Mouse (Mus musculus): ENCODE measurements around the gene Ifnl3.
"Not testable (repeated sequence)": the region's sequence is repeated elsewhere in the genome, so short reads cannot be mapped to it uniquely, and the experiment has no call there.

Ifnl3 gene

GRCm38 (mm10) chr7:28522536-28522935 lies at the start of gene Ifnl3:
Gene Ifnl3, plus strand, starts transcription at chr7:28522836.
- not testable (repeated sequence) for DNase-seq (ENCODE audit: low spot score in 2 of 2)

- no peak for DNase-seq (ENCODE audit: low spot score in 2 of 2)
Measured at GRCm38 (mm10) chr7:28476191-28476590, 46.4 kb upstream of the Ifnl3 start.

- no peak for DNase-seq (ENCODE audit: low spot score in 2 of 2)
Measured at GRCm38 (mm10) chr7:28477363-28477762, 45.3 kb upstream of the Ifnl3 start.

- no peak for DNase-seq (ENCODE audit: low spot score in 2 of 2)
Measured at GRCm38 (mm10) chr7:28478854-28479253, 43.8 kb upstream of the Ifnl3 start.

- no peak for DNase-seq (ENCODE audit: low spot score in 2 of 2)
Measured at GRCm38 (mm10) chr7:28482854-28483253, 39.8 kb upstream of the Ifnl3 start.

GRCm38 (mm10) chr7:28484192-28484591 lies 38.4 kb upstream of the Ifnl3 start:
- no peak for DNase-seq (ENCODE audit: low spot score in 2 of 2)

- DNase-seq (ENCODE audit: low spot score in 2 of 2), result peak in 1 of 2 experiments; percentile 26
Measured at GRCm38 (mm10) chr7:28488030-28488491, 34.6 kb upstream of the Ifnl3 start.

- peak; percentile 47 to 66 for DNase-seq (ENCODE audit: low spot score in 2 of 2)
Measured at GRCm38 (mm10) chr7:28490410-28490809, 32.2 kb upstream of the Ifnl3 start.

- no peak for DNase-seq (ENCODE audit: low spot score in 2 of 2)
Measured at GRCm38 (mm10) chr7:28490903-28491302, 31.7 kb upstream of the Ifnl3 start.

GRCm38 (mm10) chr7:28492310-28492709 lies 30.3 kb upstream of the Ifnl3 start:
- DNase-seq (ENCODE audit: low spot score in 2 of 2), result no peak

- no peak for DNase-seq (ENCODE audit: low spot score in 2 of 2)
Measured at GRCm38 (mm10) chr7:28495426-28495825, 27.2 kb upstream of the Ifnl3 start.

GRCm38 (mm10) chr7:28505585-28505984 lies 17.1 kb upstream of the Ifnl3 start:
- no peak for DNase-seq (ENCODE audit: low spot score in 2 of 2)

GRCm38 (mm10) chr7:28509121-28509520 lies 13.5 kb upstream of the Ifnl3 start:
- not testable (repeated sequence) for DNase-seq (ENCODE audit: low spot score in 2 of 2)

- DNase-seq (ENCODE audit: low spot score in 2 of 2), result not testable (repeated sequence)
Measured at GRCm38 (mm10) chr7:28510405-28510974, 12.1 kb upstream of the Ifnl3 start, which contains the start of gene Ifnl2. Gene Ifnl2, minus strand, starts transcription at chr7:28510455.

GRCm38 (mm10) chr7:28511441-28511840 lies 11.2 kb upstream of the Ifnl3 start:
- no peak for DNase-seq (ENCODE audit: low spot score in 2 of 2)

GRCm38 (mm10) chr7:28527922-28528719 lies 5.5 kb downstream of the Ifnl3 start:
- peak; percentile 61 to 79 for DNase-seq (ENCODE audit: low spot score in 2 of 2)

- DNase-seq (ENCODE audit: low spot score in 2 of 2), result no peak
Measured at GRCm38 (mm10) chr7:28532005-28532404, 9.4 kb downstream of the Ifnl3 start.

GRCm38 (mm10) chr7:28538886-28539285 lies 16.2 kb downstream of the Ifnl3 start:
- DNase-seq (ENCODE audit: low spot score in 2 of 2), result not testable (repeated sequence)

GRCm38 (mm10) chr7:28540526-28540925 lies 17.9 kb downstream of the Ifnl3 start, which contains the start of gene Sycn:
Gene Sycn, plus strand, starts transcription at chr7:28540885.
- no peak for DNase-seq (ENCODE audit: low spot score in 2 of 2)

GRCm38 (mm10) chr7:28544051-28544601 lies 21.5 kb downstream of the Ifnl3 start:
- no peak for DNase-seq (ENCODE audit: low spot score in 2 of 2)

GRCm38 (mm10) chr7:28545048-28545890 lies 22.6 kb downstream of the Ifnl3 start:
- no peak for DNase-seq (ENCODE audit: low spot score in 2 of 2)

- no peak for DNase-seq (ENCODE audit: low spot score in 2 of 2)
Measured at GRCm38 (mm10) chr7:28545891-28546210, 23.2 kb downstream of the Ifnl3 start.

Measured in urinary bladder, postnatal 36 days (tissue).